Comparison of ENCODE assay signal across 8 mouse cellular contexts in genomic region chr7:143739511-143740461, GRCm38 (mm10). TPM values are rescaled to one million over a fixed set of nuclear protein-coding genes. Genes with fewer than 3 reads are reported as not detected.
DNase-seq lines count a peak whose midpoint lies in the region; ATAC-seq and TF ChIP-seq lines count a peak whose summit lies in the region.

No protein-coding gene starts in this region.

- peak overlapping the region; percentile 59 for H3K27ac ChIP-seq in embryonic facial prominence, embryonic 12.5 days
- peak overlapping the region; percentile 84 for H3K27ac ChIP-seq in kidney, adult 2 months (ENCODE audit: insufficient read depth, low read depth, low read length)
- peak overlapping the region; percentile 92 for H3K27ac ChIP-seq in limb, embryonic 15.5 days
- H3K27ac ChIP-seq in midbrain, embryonic 16.5 days (ENCODE audit: low read length) = peak overlapping the region; percentile 83
- peak overlapping the region; percentile 89 for H3K27ac ChIP-seq in stomach, embryonic 14.5 days (ENCODE audit: low read length)

- peak overlapping the region; percentile 67 for H3K4me3 ChIP-seq in embryonic facial prominence, embryonic 12.5 days
- H3K4me3 ChIP-seq in kidney, adult 2 months (ENCODE audit: insufficient read depth, low read depth, low read length) = peak overlapping the region; percentile 93
- H3K4me3 ChIP-seq in limb, embryonic 15.5 days = peak overlapping the region; percentile 79
- H3K4me3 ChIP-seq in midbrain, embryonic 16.5 days (ENCODE audit: low read depth, low read length) = peak overlapping the region; percentile 94
- peak overlapping the region; percentile 91 for H3K4me3 ChIP-seq in stomach, embryonic 14.5 days (ENCODE audit: low read depth, low read length)

- TF ChIP-seq POLR2A in kidney, adult 2 months (IDR thresholded peaks at IDR 0.05; ENCODE audit: low read depth, low read length) = peak; percentile 47

- H3K36me3 ChIP-seq in embryonic facial prominence, embryonic 12.5 days = no peaks in the 10 kb centered on the region
- no peaks in the 10 kb centered on the region for H3K36me3 ChIP-seq in kidney, adult 2 months (ENCODE audit: control insufficient read depth, insufficient read depth, low read length)
- no peaks in the 10 kb centered on the region; the same call in 1 of the 2 replicates for H3K36me3 ChIP-seq in limb, embryonic 15.5 days
- H3K36me3 ChIP-seq in midbrain, embryonic 16.5 days (ENCODE audit: control insufficient read depth, insufficient read depth, low read length) = no peaks in the 10 kb centered on the region
- H3K36me3 ChIP-seq in stomach, embryonic 14.5 days (ENCODE audit: control insufficient read depth, insufficient read depth, low read length) = 0 out of 2 replicates have a peak, but pooled peaks cover 2% of the 10 kb centered on the region

- ATAC-seq in embryonic facial prominence, embryonic 12.5 days (ENCODE audit: insufficient number of reproducible peaks, insufficient read depth, low FRiP score, low TSS enrichment) = peak; percentile 92
- peak; percentile 89 for ATAC-seq in limb, embryonic 15.5 days (ENCODE audit: insufficient number of reproducible peaks, low FRiP score, low TSS enrichment, low read depth)
- ATAC-seq in midbrain, embryonic 16.5 days = peak; percentile 89
- ATAC-seq in stomach, embryonic 14.5 days (ENCODE audit: insufficient number of reproducible peaks, insufficient read depth, low FRiP score, low read depth) = peak; percentile 92

- no peaks in the 10 kb centered on the region for H3K9me3 ChIP-seq in embryonic facial prominence, embryonic 12.5 days
- no peaks in the 10 kb centered on the region for H3K9me3 ChIP-seq in limb, embryonic 15.5 days
- H3K9me3 ChIP-seq in midbrain, embryonic 16.5 days (replicated peaks; ENCODE audit: control insufficient read depth, low read length, poor library complexity, severe bottlenecking) = no peaks in the 10 kb centered on the region
- no peaks in the 10 kb centered on the region for H3K9me3 ChIP-seq in stomach, embryonic 14.5 days (ENCODE audit: control insufficient read depth, low read depth, low read length)

- H3K4me1 ChIP-seq in embryonic facial prominence, embryonic 12.5 days = peaks cover 24% of the 10 kb centered on the region
- H3K4me1 ChIP-seq in kidney, adult 2 months (ENCODE audit: control insufficient read depth, insufficient read depth, low read length) = peaks cover 8% of the 10 kb centered on the region; the same call in 1 of the 2 replicates
- peaks cover 34% of the 10 kb centered on the region for H3K4me1 ChIP-seq in limb, embryonic 15.5 days
- peaks cover 30% of the 10 kb centered on the region for H3K4me1 ChIP-seq in midbrain, embryonic 16.5 days (ENCODE audit: control insufficient read depth, insufficient read depth, low read length)
- peaks cover 33% of the 10 kb centered on the region for H3K4me1 ChIP-seq in stomach, embryonic 14.5 days (ENCODE audit: control insufficient read depth, insufficient read depth, low read length)

- H3K9ac ChIP-seq in embryonic facial prominence, embryonic 12.5 days = peak overlapping the region; percentile 87
- H3K9ac ChIP-seq in limb, embryonic 15.5 days = peak overlapping the region; percentile 78
- H3K9ac ChIP-seq in midbrain, embryonic 16.5 days (ENCODE audit: low read depth, low read length) = peak overlapping the region; percentile 98
- H3K9ac ChIP-seq in stomach, embryonic 14.5 days (replicated peaks; ENCODE audit: low read depth, low read length) = peak overlapping the region; percentile 87

- H3K27me3 ChIP-seq in embryonic facial prominence, embryonic 12.5 days = no peaks in the 10 kb centered on the region
- H3K27me3 ChIP-seq in kidney, adult 2 months (replicated peaks; ENCODE audit: control insufficient read depth, insufficient read depth, low read length) = no peaks in the 10 kb centered on the region
- H3K27me3 ChIP-seq in limb, embryonic 15.5 days = no peaks in the 10 kb centered on the region
- no peaks in the 10 kb centered on the region for H3K27me3 ChIP-seq in midbrain, embryonic 16.5 days (ENCODE audit: control insufficient read depth, insufficient read depth, low read depth, low read length)
- H3K27me3 ChIP-seq in stomach, embryonic 14.5 days (ENCODE audit: control insufficient read depth, insufficient read depth, low read length) = no peaks in the 10 kb centered on the region

- peak; percentile 26 for DNase-seq in cerebellum, adult 11 months
- no peak for DNase-seq in cerebellum, adult 8-10 months
- DNase-seq in heart, adult 8-10 months (ENCODE audit: low spot score) = peak; percentile 80
- DNase-seq in kidney, adult 2 months = peak; percentile 89

- WGBS in embryonic facial prominence, embryonic 12.5 days = 3% methylated on average over 38 of the region's 38 CpGs
- 3% methylated on average over 38 of the region's 38 CpGs for WGBS in kidney, adult 2 months
- WGBS in limb, embryonic 15.5 days = 3% methylated on average over 37 of the region's 38 CpGs
- 2% methylated on average over 36 of the region's 38 CpGs for WGBS in midbrain, embryonic 16.5 days
- WGBS in stomach, embryonic 14.5 days = 2% methylated on average over 38 of the region's 38 CpGs

- no peak for TF ChIP-seq CTCF in kidney, adult 2 months (conservative IDR thresholded peaks at IDR 0.05; ENCODE audit: insufficient read depth, insufficient read length, low read depth, low read length)

- H3K4me2 ChIP-seq in embryonic facial prominence, embryonic 12.5 days (replicated peaks) = peak overlapping the region; percentile 78
- H3K4me2 ChIP-seq in limb, embryonic 15.5 days = peak overlapping the region; percentile 95
- peak overlapping the region; percentile 89 for H3K4me2 ChIP-seq in midbrain, embryonic 16.5 days (ENCODE audit: low read length)
- H3K4me2 ChIP-seq in stomach, embryonic 14.5 days (replicated peaks; ENCODE audit: low read depth, low read length) = peak overlapping the region; percentile 77

RNA-seq across cellular contexts. Expression of gene Osbpl5, which starts 17.0 kb away (rescaled TPM):
- polyA plus RNA-seq in embryonic facial prominence, embryonic 12.5 days (2016; fragmentation: Nextera tagmentation; extraction: Ambion mirVana) = 31.6 and 35.6 TPM in 2 replicates
- 10 to 100 TPM; 17.1 to 29.4 (median 20.3) TPM for total RNA-seq in heart, adult 8-10 months (2022)
- 75.0 and 77.1 TPM in 2 replicates for polyA plus RNA-seq in kidney, adult 2 months (2012; rRNA removed)
- polyA plus RNA-seq in limb, embryonic 15.5 days (2015; fragmentation: Nextera tagmentation; extraction: Ambion mirVana) = 63.2 and 66.8 TPM in 2 replicates
- 43.8 and 44.1 TPM in 2 replicates for polyA plus RNA-seq in midbrain, embryonic 16.5 days (2015; fragmentation: Nextera tagmentation; extraction: Ambion mirVana)
- 46.1 and 46.6 TPM in 2 replicates for polyA plus RNA-seq in stomach, embryonic 14.5 days (2014; fragmentation: Nextera tagmentation; extraction: Ambion mirVana)

RNA-seq across cellular contexts. Expression of gene Mrgprg, which starts 27.0 kb away (rescaled TPM):
- polyA plus RNA-seq in embryonic facial prominence, embryonic 12.5 days (2016; fragmentation: Nextera tagmentation; extraction: Ambion mirVana) = not detected in 2 replicates
- not detected for total RNA-seq in heart, adult 8-10 months (2022)
- polyA plus RNA-seq in kidney, adult 2 months (2012; rRNA removed) = 0.33 and 1.1 TPM in 2 replicates
- not detected in 2 replicates for polyA plus RNA-seq in limb, embryonic 15.5 days (2015; fragmentation: Nextera tagmentation; extraction: Ambion mirVana)
- not detected in 2 replicates for polyA plus RNA-seq in midbrain, embryonic 16.5 days (2015; fragmentation: Nextera tagmentation; extraction: Ambion mirVana)
- 0.14 TPM in 1 of 2 replicates, not detected in the other for polyA plus RNA-seq in stomach, embryonic 14.5 days (2014; fragmentation: Nextera tagmentation; extraction: Ambion mirVana)

RNA-seq across cellular contexts. Expression of gene Mrgpre, which starts 44.5 kb away (rescaled TPM):
- polyA plus RNA-seq in embryonic facial prominence, embryonic 12.5 days (2016; fragmentation: Nextera tagmentation; extraction: Ambion mirVana) = 1.1 and 1.5 TPM in 2 replicates
- total RNA-seq in heart, adult 8-10 months (2022) = 1 to 10 TPM; 1.6 to 1.8 (median 1.6) TPM
- 2.3 and 2.8 TPM in 2 replicates for polyA plus RNA-seq in kidney, adult 2 months (2012; rRNA removed)
- polyA plus RNA-seq in limb, embryonic 15.5 days (2015; fragmentation: Nextera tagmentation; extraction: Ambion mirVana) = 1.6 and 2.1 TPM in 2 replicates
- 11.4 and 14.1 TPM in 2 replicates for polyA plus RNA-seq in midbrain, embryonic 16.5 days (2015; fragmentation: Nextera tagmentation; extraction: Ambion mirVana)
- polyA plus RNA-seq in stomach, embryonic 14.5 days (2014; fragmentation: Nextera tagmentation; extraction: Ambion mirVana) = 1.7 and 2.7 TPM in 2 replicates

RNA-seq across cellular contexts. Expression of gene Tnfrsf23, which starts 54.1 kb away (rescaled TPM):
- polyA plus RNA-seq in embryonic facial prominence, embryonic 12.5 days (2016; fragmentation: Nextera tagmentation; extraction: Ambion mirVana) = 0.47 and 1.1 TPM in 2 replicates
- total RNA-seq in heart, adult 8-10 months (2022) = 1 to 10 TPM; 2.9 to 6.1 (median 3.7) TPM
- 3.0 and 3.5 TPM in 2 replicates for polyA plus RNA-seq in kidney, adult 2 months (2012; rRNA removed)
- 5.0 and 7.3 TPM in 2 replicates for polyA plus RNA-seq in limb, embryonic 15.5 days (2015; fragmentation: Nextera tagmentation; extraction: Ambion mirVana)
- polyA plus RNA-seq in midbrain, embryonic 16.5 days (2015; fragmentation: Nextera tagmentation; extraction: Ambion mirVana) = 0.72 and 0.90 TPM in 2 replicates
- 1.7 and 1.9 TPM in 2 replicates for polyA plus RNA-seq in stomach, embryonic 14.5 days (2014; fragmentation: Nextera tagmentation; extraction: Ambion mirVana)
